Comparison of ENCODE assay signal across 21 mouse cellular contexts in the genomic region with DNA sequence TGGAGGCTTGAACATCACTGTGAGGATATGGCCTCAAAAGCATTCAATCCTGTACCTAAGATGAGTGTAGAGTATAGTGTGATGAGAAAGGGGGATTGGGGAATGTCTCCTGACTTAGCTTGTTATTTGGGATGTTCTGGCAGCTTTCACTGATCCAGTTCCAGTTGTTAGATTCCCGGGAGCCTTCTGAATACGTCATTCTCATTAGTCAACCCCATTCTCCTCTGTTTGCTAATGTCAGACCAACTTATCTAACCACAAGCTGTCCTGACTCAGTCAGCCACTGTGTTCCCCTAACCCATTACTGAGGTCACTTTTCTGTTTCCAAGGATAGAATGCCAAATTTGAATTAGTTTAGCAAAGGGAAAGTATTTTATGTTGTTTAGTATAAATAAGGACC.
"Had no signal": no experiment of that assay in that cellular context is flagged by ENCODE, and none has a peak within 500 bp of the region (broad histone marks: within the 10 kb centered on the region; RNA-seq: fewer than 3 reads in every experiment).

No protein-coding gene starts in this region.

- H3K27me3 ChIP-seq: lung, embryonic 15.5 days; megakaryocyte, embryonic 14.5 days; midbrain, embryonic 13.5 days; midbrain, embryonic 15.5 days; neural tube, embryonic 13.5 days; neural tube, embryonic 15.5 days; stomach, embryonic 15.5 days had no signal

- H3K9ac ChIP-seq: lung, embryonic 15.5 days; midbrain, embryonic 13.5 days; midbrain, embryonic 15.5 days; neural tube, embryonic 13.5 days; neural tube, embryonic 15.5 days; stomach, embryonic 15.5 days had no signal

- H3K36me3 ChIP-seq: lung, embryonic 15.5 days; midbrain, embryonic 13.5 days; midbrain, embryonic 15.5 days; neural tube, embryonic 13.5 days; neural tube, embryonic 15.5 days; stomach, embryonic 15.5 days had no signal

- H3K27ac ChIP-seq: lung, embryonic 15.5 days; macrophage; midbrain, embryonic 13.5 days; midbrain, embryonic 15.5 days; neural tube, embryonic 13.5 days; neural tube, embryonic 15.5 days; stomach, embryonic 15.5 days had no signal

- H3K4me3 ChIP-seq: lung, embryonic 15.5 days; megakaryocyte, embryonic 14.5 days; midbrain, embryonic 13.5 days; midbrain, embryonic 15.5 days; neural tube, embryonic 13.5 days; neural tube, embryonic 15.5 days; stomach, embryonic 15.5 days had no signal

- H3K4me1 ChIP-seq: lung, embryonic 15.5 days; megakaryocyte, embryonic 14.5 days; midbrain, embryonic 13.5 days; midbrain, embryonic 15.5 days; neural tube, embryonic 13.5 days; neural tube, embryonic 15.5 days; stomach, embryonic 15.5 days had no signal

- H3K9me3 ChIP-seq: lung, embryonic 15.5 days; megakaryocyte, embryonic 14.5 days; midbrain, embryonic 13.5 days; midbrain, embryonic 15.5 days; neural tube, embryonic 13.5 days; neural tube, embryonic 15.5 days; stomach, embryonic 15.5 days had no signal

- ATAC-seq: lung, postnatal 0 days; midbrain, embryonic 13.5 days; midbrain, embryonic 15.5 days had no signal

- DNase-seq: lung, adult 2 months; lung, postnatal 14 days; lung, postnatal 36 days; retina, postnatal 1 day; right cerebral cortex, adult 18-20 months; right cerebral cortex, postnatal 25 days; right cerebral cortex, postnatal 4 days; spleen, adult 18-20 months; thymus, adult 18-20 months; thymus, postnatal 14 days; thymus, postnatal 36 days had no signal

- H3K4me2 ChIP-seq: lung, embryonic 15.5 days; midbrain, embryonic 11.5 days; midbrain, embryonic 13.5 days; midbrain, embryonic 15.5 days; neural tube, embryonic 13.5 days; neural tube, embryonic 15.5 days; stomach, embryonic 15.5 days had no signal
